Mouse (Mus musculus): Measurements from ENCODE around the gene March8. TPM values are rescaled to one million over a fixed set of nuclear protein-coding genes. Genes with fewer than 3 reads are reported as not detected.

March8 gene
- polyA plus RNA-seq, 1 experiment = 36.7 TPM

DNA sequence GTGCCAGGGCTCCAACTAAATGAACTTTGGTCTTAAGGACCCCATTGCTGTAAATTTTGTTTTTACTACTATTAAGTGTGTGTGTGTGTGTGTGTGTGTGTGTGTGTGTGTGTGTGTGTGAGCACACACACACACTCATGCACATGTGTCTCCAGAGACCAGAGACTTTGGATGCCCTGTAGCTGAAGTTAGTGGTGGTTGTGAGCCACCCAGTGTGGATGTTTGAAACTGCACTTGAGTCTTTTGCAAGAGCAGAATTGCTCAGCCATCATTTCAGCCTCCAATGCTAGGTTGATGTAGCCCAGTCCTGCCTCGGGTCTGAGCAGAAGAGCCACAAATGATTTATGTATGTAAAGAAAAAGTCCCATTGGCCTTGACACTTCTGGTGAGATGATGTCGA lies 85.8 kb downstream of the March8 start:
- TF ChIP-seq CTCF (IDR thresholded peaks at IDR 0.05; ENCODE audit: extremely low read depth, insufficient read depth, insufficient read length, insufficient replicate concordance) (no peak), POLR2A (IDR thresholded peaks at IDR 0.05; ENCODE audit: low read depth, low read length) (no peak)
- no peaks in the 10 kb centered on the region for H3K36me3 ChIP-seq (ENCODE audit: control insufficient read depth, insufficient read depth, low read length)
- H3K4me1 ChIP-seq (ENCODE audit: control insufficient read depth, insufficient read depth, insufficient read length) = no peaks in the 10 kb centered on the region
- 54% methylated on average over 2 of the region's 2 CpGs for WGBS
- DNase-seq (ENCODE audit: low read depth in 1 of 2, low spot score in 2 of 2) = no peak
- H3K27me3 ChIP-seq (ENCODE audit: control insufficient read depth, insufficient read depth, low read length) = no peaks in the 10 kb centered on the region
- H3K27ac ChIP-seq (ENCODE audit: insufficient read depth, low read length) = no peak overlapping the region
- no peak overlapping the region for H3K4me3 ChIP-seq (ENCODE audit: extremely low read depth, insufficient read depth, insufficient read length)

DNA sequence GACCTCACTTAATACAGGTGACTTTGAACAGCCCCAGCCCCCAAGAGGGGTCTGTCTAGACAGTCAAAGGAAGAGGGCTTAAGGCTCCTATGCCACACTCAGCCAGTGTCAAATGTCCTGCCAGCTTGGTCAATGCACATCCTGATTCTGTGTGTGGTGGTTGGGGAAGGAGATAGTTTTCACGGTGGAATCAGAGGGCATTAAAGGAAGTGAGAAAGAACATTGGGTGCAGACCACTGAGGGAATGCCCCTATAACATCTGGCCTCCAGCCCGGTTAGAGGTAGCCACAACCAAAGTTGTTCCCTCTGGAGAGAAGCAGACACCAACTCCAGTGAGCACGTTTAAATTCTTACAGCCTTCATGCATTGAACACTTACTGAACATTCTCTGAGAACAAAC lies 89.7 kb downstream of the March8 start:
- Histone ChIP-seq H3K27me3 (ENCODE audit: control insufficient read depth, insufficient read depth, low read length) (no peaks in the 10 kb centered on the region), H3K27ac (ENCODE audit: insufficient read depth, low read length) (no peak overlapping the region), H3K4me3 (ENCODE audit: extremely low read depth, insufficient read depth, insufficient read length) (no peak overlapping the region), H3K36me3 (ENCODE audit: control insufficient read depth, insufficient read depth, low read length) (no peaks in the 10 kb centered on the region), H3K4me1 (ENCODE audit: control insufficient read depth, insufficient read depth, insufficient read length) (no peaks in the 10 kb centered on the region)
- no peak for DNase-seq (ENCODE audit: low read depth in 1 of 2, low spot score in 2 of 2)
- 47% methylated on average over 3 of the region's 3 CpGs for WGBS
- no peak for TF ChIP-seq POLR2A (IDR thresholded peaks at IDR 0.05; ENCODE audit: low read depth, low read length)
- TF ChIP-seq CTCF (IDR thresholded peaks at IDR 0.05; ENCODE audit: extremely low read depth, insufficient read depth, insufficient read length, insufficient replicate concordance) = no peak

DNA sequence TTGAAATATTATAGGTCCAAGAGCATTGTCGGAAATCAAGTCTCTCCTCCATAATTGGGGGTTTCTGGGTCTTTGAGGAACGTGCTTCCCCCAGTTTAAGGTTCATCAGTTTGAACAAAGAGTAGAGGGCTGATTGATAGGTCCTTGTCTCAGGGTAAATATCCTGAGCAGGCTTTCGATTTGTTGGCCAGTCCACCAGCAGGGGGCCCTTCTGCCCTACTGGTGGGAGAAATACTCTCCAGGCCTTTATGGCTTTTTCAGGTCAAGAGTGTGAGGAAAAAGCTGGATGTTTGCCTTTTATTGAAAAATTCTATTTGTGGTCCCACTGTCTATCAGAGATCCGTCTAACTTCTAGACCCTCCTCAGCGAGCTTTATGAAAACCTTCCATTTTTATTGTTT lies 90.5 kb downstream of the March8 start:
- Histone ChIP-seq H3K4me3 (ENCODE audit: extremely low read depth, insufficient read depth, insufficient read length) (no peak overlapping the region), H3K27me3 (ENCODE audit: control insufficient read depth, insufficient read depth, low read length) (no peaks in the 10 kb centered on the region), H3K4me1 (ENCODE audit: control insufficient read depth, insufficient read depth, insufficient read length) (no peaks in the 10 kb centered on the region), H3K36me3 (ENCODE audit: control insufficient read depth, insufficient read depth, low read length) (no peaks in the 10 kb centered on the region), H3K27ac (ENCODE audit: insufficient read depth, low read length) (no peak overlapping the region)
- TF ChIP-seq POLR2A (IDR thresholded peaks at IDR 0.05; ENCODE audit: low read depth, low read length) = no peak
- no peak for TF ChIP-seq CTCF (IDR thresholded peaks at IDR 0.05; ENCODE audit: extremely low read depth, insufficient read depth, insufficient read length, insufficient replicate concordance)
- DNase-seq (ENCODE audit: low read depth in 1 of 2, low spot score in 2 of 2) = no peak
- 54% methylated on average over 5 of the region's 5 CpGs for WGBS

DNA sequence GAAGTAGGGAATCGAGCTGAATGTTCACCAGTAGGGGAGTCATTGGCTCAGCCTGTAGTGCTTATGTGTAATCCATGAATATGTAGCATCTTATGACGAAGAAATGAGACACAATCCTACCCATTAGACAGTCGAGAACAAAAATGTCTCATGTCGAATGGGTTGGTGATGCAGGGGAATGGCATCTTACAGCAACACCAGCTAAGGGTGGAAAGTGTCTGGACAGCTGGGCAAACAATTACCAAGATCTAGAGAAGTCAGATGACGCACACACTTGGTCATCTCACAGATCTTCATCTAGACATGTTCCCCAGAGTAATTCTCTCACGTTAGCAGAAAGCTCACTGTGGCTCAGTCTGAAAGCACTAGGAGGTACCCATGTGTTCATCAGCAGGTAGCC lies 101.0 kb downstream of the March8 start:
- Histone ChIP-seq H3K27me3 (ENCODE audit: control insufficient read depth, insufficient read depth, low read length) (no peaks in the 10 kb centered on the region), H3K36me3 (ENCODE audit: control insufficient read depth, insufficient read depth, low read length) (no peaks in the 10 kb centered on the region), H3K4me1 (ENCODE audit: control insufficient read depth, insufficient read depth, insufficient read length) (no peaks in the 10 kb centered on the region), H3K27ac (ENCODE audit: insufficient read depth, low read length) (no peak overlapping the region), H3K4me3 (ENCODE audit: extremely low read depth, insufficient read depth, insufficient read length) (no peak overlapping the region)
- DNase-seq (ENCODE audit: low read depth in 1 of 2, low spot score in 2 of 2) = no peak
- WGBS = 81% methylated on average over 6 of the region's 6 CpGs
- TF ChIP-seq POLR2A (IDR thresholded peaks at IDR 0.05; ENCODE audit: low read depth, low read length) = no peak
- TF ChIP-seq CTCF (IDR thresholded peaks at IDR 0.05; ENCODE audit: extremely low read depth, insufficient read depth, insufficient read length, insufficient replicate concordance) = no peak

DNA sequence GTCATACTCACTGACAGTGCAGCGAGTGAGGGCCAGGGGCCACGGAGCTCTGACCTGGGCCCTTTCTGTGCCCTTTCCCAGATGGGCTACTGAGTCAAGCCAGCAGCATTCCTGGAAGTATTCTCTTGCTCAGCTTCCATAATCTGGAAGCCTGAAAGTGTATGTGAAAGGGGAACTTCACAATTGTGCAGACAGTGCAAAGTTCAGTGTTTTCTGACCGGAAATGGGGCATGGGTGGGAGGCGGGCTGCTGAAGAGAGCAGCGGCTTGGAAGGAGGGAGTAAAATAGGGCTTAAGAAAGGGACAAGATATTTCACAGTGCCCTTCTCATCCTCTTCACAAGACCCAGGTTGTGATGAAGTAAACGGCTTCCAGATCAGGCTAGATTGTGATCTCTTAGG lies 101.7 kb downstream of the March8 start:
- Histone ChIP-seq H3K36me3 (ENCODE audit: control insufficient read depth, insufficient read depth, low read length) (no peaks in the 10 kb centered on the region), H3K4me1 (ENCODE audit: control insufficient read depth, insufficient read depth, insufficient read length) (no peaks in the 10 kb centered on the region), H3K27ac (ENCODE audit: insufficient read depth, low read length) (no peak overlapping the region), H3K4me3 (ENCODE audit: extremely low read depth, insufficient read depth, insufficient read length) (no peak overlapping the region), H3K27me3 (ENCODE audit: control insufficient read depth, insufficient read depth, low read length) (no peaks in the 10 kb centered on the region)
- TF ChIP-seq POLR2A (IDR thresholded peaks at IDR 0.05; ENCODE audit: low read depth, low read length) = no peak
- WGBS = 71% methylated on average over 6 of the region's 6 CpGs
- no peak for DNase-seq (ENCODE audit: low read depth in 1 of 2, low spot score in 2 of 2)

DNA sequence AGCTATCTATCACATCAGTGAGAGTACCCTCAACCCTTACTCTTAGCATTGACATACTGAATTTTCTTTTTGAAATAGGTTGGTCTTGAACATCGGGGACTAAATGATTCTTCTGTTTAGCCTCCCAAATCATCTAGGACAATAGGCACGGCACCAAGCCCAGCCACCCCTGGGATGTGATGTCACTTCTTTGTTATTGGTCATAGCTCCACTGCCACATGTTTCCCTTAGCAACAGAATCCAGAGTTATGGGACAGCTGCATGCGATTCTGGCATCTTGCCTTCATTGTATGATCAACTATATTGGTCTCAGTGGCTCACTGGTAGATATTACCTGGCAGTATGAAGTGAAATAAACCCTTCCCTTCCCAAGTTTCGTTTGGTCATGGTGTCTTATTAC lies 102.6 kb downstream of the March8 start:
- no peak for DNase-seq (ENCODE audit: low read depth in 1 of 2, low spot score in 2 of 2)
- Histone ChIP-seq H3K4me3 (ENCODE audit: extremely low read depth, insufficient read depth, insufficient read length) (no peak overlapping the region), H3K27ac (ENCODE audit: insufficient read depth, low read length) (no peak overlapping the region), H3K36me3 (ENCODE audit: control insufficient read depth, insufficient read depth, low read length) (no peaks in the 10 kb centered on the region), H3K4me1 (ENCODE audit: control insufficient read depth, insufficient read depth, insufficient read length) (no peaks in the 10 kb centered on the region), H3K27me3 (ENCODE audit: control insufficient read depth, insufficient read depth, low read length) (no peaks in the 10 kb centered on the region)
- 75% methylated on average over 4 of the region's 4 CpGs for WGBS
- TF ChIP-seq POLR2A (IDR thresholded peaks at IDR 0.05; ENCODE audit: low read depth, low read length) (no peak), CTCF (IDR thresholded peaks at IDR 0.05; ENCODE audit: extremely low read depth, insufficient read depth, insufficient read length, insufficient replicate concordance) (no peak)

DNA sequence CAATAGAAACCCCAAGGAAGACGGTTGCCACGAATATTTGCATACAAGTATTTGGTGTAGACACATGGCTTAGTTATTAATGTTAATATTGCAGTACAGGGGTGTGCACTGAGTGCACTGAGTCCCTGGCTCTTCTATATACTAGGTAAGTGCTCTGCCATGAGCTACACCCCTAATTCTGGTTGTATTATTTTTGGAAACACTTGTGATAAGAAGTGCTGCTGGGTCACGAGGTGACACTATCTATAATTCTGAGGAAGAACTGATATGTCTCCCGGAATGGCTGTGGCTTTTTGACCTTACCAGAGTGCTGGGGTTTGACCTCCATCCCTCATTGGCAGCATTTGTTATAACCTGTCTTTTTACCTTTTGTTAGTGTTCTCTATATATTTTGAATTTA lies 103.0 kb downstream of the March8 start:
- Histone ChIP-seq H3K27me3 (ENCODE audit: control insufficient read depth, insufficient read depth, low read length) (no peaks in the 10 kb centered on the region), H3K4me3 (ENCODE audit: extremely low read depth, insufficient read depth, insufficient read length) (no peak overlapping the region), H3K36me3 (ENCODE audit: control insufficient read depth, insufficient read depth, low read length) (no peaks in the 10 kb centered on the region), H3K4me1 (ENCODE audit: control insufficient read depth, insufficient read depth, insufficient read length) (no peaks in the 10 kb centered on the region), H3K27ac (ENCODE audit: insufficient read depth, low read length) (no peak overlapping the region)
- TF ChIP-seq POLR2A (IDR thresholded peaks at IDR 0.05; ENCODE audit: low read depth, low read length) (no peak), CTCF (IDR thresholded peaks at IDR 0.05; ENCODE audit: extremely low read depth, insufficient read depth, insufficient read length, insufficient replicate concordance) (no peak)
- no peak for DNase-seq (ENCODE audit: low read depth in 1 of 2, low spot score in 2 of 2)
- WGBS = 81% methylated on average over 4 of the region's 4 CpGs

Measured in spleen, adult 2 months (tissue).